ENCODE assay signal across 14 mouse cellular contexts in genomic region chr12:100128522-100128921, GRCm38 (mm10). TPM values are rescaled to one million over a fixed set of nuclear protein-coding genes. Genes with fewer than 3 reads are reported as not detected.
DNase-seq lines count a peak whose midpoint lies in the region; ATAC-seq and TF ChIP-seq lines count a peak whose summit lies in the region.
"Had no signal": no experiment of that assay in that cellular context is flagged by ENCODE, and none has a peak within 500 bp of the region (broad histone marks: within the 10 kb centered on the region; RNA-seq: fewer than 3 reads in every experiment).

No protein-coding gene starts in this region.

- H3K79me2 ChIP-seq in heart, adult 2 months (replicated peaks; ENCODE audit: control insufficient read depth, insufficient read depth, low read length) = no peaks in the 10 kb centered on the region

- no peak overlapping the region for H3K4me2 ChIP-seq in kidney, embryonic 15.5 days
- no peak overlapping the region for H3K4me2 ChIP-seq in intestine, embryonic 16.5 days (ENCODE audit: low read depth, low read length)
- H3K4me2 ChIP-seq: liver, embryonic 13.5 days had no signal

- H3K27me3 ChIP-seq in heart, adult 2 months (ENCODE audit: control insufficient read depth, insufficient read depth, low read length) = no peaks in the 10 kb centered on the region
- no peaks in the 10 kb centered on the region for H3K27me3 ChIP-seq in kidney, embryonic 15.5 days
- H3K27me3 ChIP-seq in intestine, embryonic 16.5 days (replicated peaks; ENCODE audit: control insufficient read depth, insufficient read depth, low read length) = no peaks in the 10 kb centered on the region
- H3K27me3 ChIP-seq: liver, embryonic 13.5 days had no signal

- WGBS in heart, adult 2 months = 53% methylated on average over 6 of the region's 6 CpGs
- 54% methylated on average over 6 of the region's 6 CpGs for WGBS in kidney, embryonic 15.5 days
- WGBS in intestine, embryonic 16.5 days = 57% methylated on average over 6 of the region's 6 CpGs

- no peak for TF ChIP-seq EP300 in heart, adult 2 months (IDR thresholded peaks at IDR 0.05; ENCODE audit: insufficient read depth, low read depth, low read length)

- TF ChIP-seq CTCF in heart, adult 2 months (IDR thresholded peaks at IDR 0.05) = no peak

- peaks cover 2% of the 10 kb centered on the region; the same call in 1 of the 2 replicates for H3K36me3 ChIP-seq in heart, adult 2 months (ENCODE audit: control insufficient read depth, insufficient read depth, low read length)
- H3K36me3 ChIP-seq in kidney, embryonic 15.5 days = peaks cover 91% of the 10 kb centered on the region
- peaks cover 36% of the 10 kb centered on the region for H3K36me3 ChIP-seq in intestine, embryonic 16.5 days (ENCODE audit: control insufficient read depth, insufficient read depth, low read length)

- peak overlapping the region; percentile 62 for H3K27ac ChIP-seq in heart, adult 2 months
- H3K27ac ChIP-seq in kidney, embryonic 15.5 days = peak overlapping the region; percentile 82
- H3K27ac ChIP-seq in brown adipose tissue, adult 24 weeks (replicated peaks; ENCODE audit: low read depth, low read length) = peak overlapping the region; percentile 13
- peak overlapping the region; percentile 25 for H3K27ac ChIP-seq in intestine, embryonic 16.5 days (ENCODE audit: low read length)
- H3K27ac ChIP-seq: liver, embryonic 13.5 days had no signal

- intact Hi-C loops in heart, adult 2 months (cut with DNase I) = no loop called here

- no peak overlapping the region for H3K4me3 ChIP-seq in heart, adult 2 months
- H3K4me3 ChIP-seq in kidney, embryonic 15.5 days (replicated peaks) = no peak overlapping the region
- no peak overlapping the region for H3K4me3 ChIP-seq in brown adipose tissue, adult 24 weeks (ENCODE audit: insufficient read depth, low read depth, low read length)
- H3K4me3 ChIP-seq in intestine, embryonic 16.5 days (ENCODE audit: low read length) = no peak overlapping the region
- H3K4me3 ChIP-seq: liver, embryonic 13.5 days had no signal

- no peak overlapping the region for H3K9ac ChIP-seq in heart, adult 2 months (ENCODE audit: low read depth, low read length)
- no peak overlapping the region for H3K9ac ChIP-seq in kidney, embryonic 15.5 days
- H3K9ac ChIP-seq in intestine, embryonic 16.5 days (ENCODE audit: low read depth, low read length) = no peak overlapping the region
- H3K9ac ChIP-seq: liver, embryonic 13.5 days had no signal

- H3K4me1 ChIP-seq in heart, adult 2 months (ENCODE audit: control insufficient read depth, insufficient read depth, low read length) = peaks cover 12% of the 10 kb centered on the region
- peaks cover 29% of the 10 kb centered on the region for H3K4me1 ChIP-seq in kidney, embryonic 15.5 days
- H3K4me1 ChIP-seq in brown adipose tissue, adult 24 weeks (ENCODE audit: control insufficient read depth, insufficient read depth, insufficient read length, low read length) = peaks cover 14% of the 10 kb centered on the region
- H3K4me1 ChIP-seq in intestine, embryonic 16.5 days (ENCODE audit: control insufficient read depth, insufficient read depth, low read length) = peaks cover 8% of the 10 kb centered on the region; the same call in 1 of the 2 replicates

- TF ChIP-seq POLR2A in heart, adult 2 months (IDR thresholded peaks at IDR 0.05; ENCODE audit: insufficient read depth, low read depth, low read length) = no peak

- DNase-seq in heart, adult 2 months = no peak
- no peak for DNase-seq in heart, adult 9 months (ENCODE audit: low spot score in 2 of 2)
- no peak for DNase-seq in kidney, adult 8-10 months
- DNase-seq in B cell, adult 2 months = no peak
- no peak for DNase-seq in cerebellum, postnatal 14 days
- DNase-seq: adrenal gland, postnatal 36 days; cerebellum, adult 11 months; embryo, embryonic 11 days; liver, embryonic 13.5 days; thymus, postnatal 4 days had no signal

- no peak for ATAC-seq in kidney, embryonic 15.5 days (replicated peaks; ENCODE audit: low FRiP score)
- no peak for ATAC-seq in intestine, embryonic 16.5 days

- no peaks in the 10 kb centered on the region for H3K9me3 ChIP-seq in kidney, embryonic 15.5 days (replicated peaks)
- no peaks in the 10 kb centered on the region for H3K9me3 ChIP-seq in intestine, embryonic 16.5 days (ENCODE audit: control insufficient read depth, low read length)
- H3K9me3 ChIP-seq: G1E; liver, embryonic 13.5 days had no signal

RNA-seq across cellular contexts. Expression of gene Psmc1, which starts 18.6 kb away (rescaled TPM):
- 100 to 1,000 TPM; 124 to 132 TPM for total RNA-seq in heart, adult 2 months (2021)
- polyA plus RNA-seq in heart, adult 2 months (2012; rRNA removed) = 40.8 and 61.1 TPM in 2 replicates
- polyA plus RNA-seq in kidney, embryonic 15.5 days (2015; fragmentation: Nextera tagmentation; extraction: Ambion mirVana) = 302 and 304 TPM in 2 replicates
- 143 and 155 TPM in 2 replicates for polyA plus RNA-seq in brown adipose tissue, adult 24 weeks (2012; ENCODE audit: insufficient read depth, insufficient read length, missing spikeins)
- 223 and 239 TPM in 2 replicates for polyA plus RNA-seq in intestine, embryonic 16.5 days (2015; fragmentation: Nextera tagmentation; extraction: Ambion mirVana)

RNA-seq across cellular contexts. Expression of gene Nrde2, which starts 30.9 kb away (rescaled TPM):
- 10 to 100 TPM in 1 of 2 experiments, 1 to 10 TPM in 1; 7.9 to 11.0 TPM for total RNA-seq in heart, adult 2 months (2021)
- 5.1 and 6.9 TPM in 2 replicates for polyA plus RNA-seq in heart, adult 2 months (2012; rRNA removed)
- 18.4 and 18.9 TPM in 2 replicates for polyA plus RNA-seq in kidney, embryonic 15.5 days (2015; fragmentation: Nextera tagmentation; extraction: Ambion mirVana)
- 3.0 and 3.7 TPM in 2 replicates for polyA plus RNA-seq in brown adipose tissue, adult 24 weeks (2012; ENCODE audit: insufficient read depth, insufficient read length, missing spikeins)
- 7.9 and 9.0 TPM in 2 replicates for polyA plus RNA-seq in intestine, embryonic 16.5 days (2015; fragmentation: Nextera tagmentation; extraction: Ambion mirVana)

Comparison
In these comparisons a context has a peak if more than half of its experiments do, and no peak if none do; other contexts are left out.
1. H3K27ac ChIP-seq: peak in every context shown above with its lines; median percentile 82 in kidney, embryonic 15.5 days; 62 in heart, adult 2 months; 25 in intestine, embryonic 16.5 days; 13 in brown adipose tissue, adult 24 weeks.